Mouse (Mus musculus): Measurements from ENCODE around the gene Anks1b. TPM values are rescaled to one million over a fixed set of nuclear protein-coding genes. Genes with fewer than 3 reads are reported as not detected.

Gene Anks1b
- total and polyA plus RNA-seq, 2 experiments from 2014 or later = 105 to 342 TPM

- no peak overlapping the region for H3K9ac ChIP-seq (replicated peaks; ENCODE audit: low read length, poor library complexity, severe bottlenecking)
- DNase-seq (ENCODE audit: low spot score) = no peak
- no peaks in the 10 kb centered on the region for H3K27me3 ChIP-seq (ENCODE audit: insufficient read depth, low read length)
- no peak for ATAC-seq (ENCODE audit: low FRiP score)
- no peaks in the 10 kb centered on the region for H3K4me1 ChIP-seq (ENCODE audit: insufficient read depth, low read length)
- H3K4me2 ChIP-seq (ENCODE audit: low read depth, low read length, poor library complexity, severe bottlenecking) = no peak overlapping the region
- H3K36me3 ChIP-seq (ENCODE audit: insufficient read depth, low read length) = peaks cover 8% of the 10 kb centered on the region
- 87% methylated on average over 6 of the region's 6 CpGs for WGBS
- H3K27ac ChIP-seq (ENCODE audit: low read depth, low read length) = no peak overlapping the region
- H3K9me3 ChIP-seq (ENCODE audit: low read length) = no peaks in the 10 kb centered on the region
- no peak for TF ChIP-seq CTCF (IDR thresholded peaks at IDR 0.05)
- H3K4me3 ChIP-seq (ENCODE audit: low read depth, low read length) = no peak overlapping the region
Observed at GRCm38 (mm10) chr10:90990340-90990739, 1117.0 kb downstream of the Anks1b start.

- Histone ChIP-seq H3K27me3 (ENCODE audit: insufficient read depth, low read length) (no peaks in the 10 kb centered on the region), H3K9me3 (ENCODE audit: low read length) (no peaks in the 10 kb centered on the region), H3K4me1 (ENCODE audit: insufficient read depth, low read length) (no peaks in the 10 kb centered on the region), H3K4me3 (ENCODE audit: low read depth, low read length) (no peak overlapping the region), H3K36me3 (ENCODE audit: insufficient read depth, low read length) (peaks cover 14% of the 10 kb centered on the region), H3K27ac (ENCODE audit: low read depth, low read length) (no peak overlapping the region), H3K4me2 (ENCODE audit: low read depth, low read length, poor library complexity, severe bottlenecking) (no peak overlapping the region), H3K9ac (replicated peaks; ENCODE audit: low read length, poor library complexity, severe bottlenecking) (no peak overlapping the region)
- no peak for ATAC-seq (ENCODE audit: low FRiP score)
- no peak for DNase-seq (ENCODE audit: low spot score)
- WGBS = 88% methylated on average over 6 of the region's 6 CpGs
- TF ChIP-seq CTCF (IDR thresholded peaks at IDR 0.05) = no peak
Observed at GRCm38 (mm10) chr10:90992237-90992636, 1118.9 kb downstream of the Anks1b start.

- WGBS = 80% methylated on average over 5 of the region's 5 CpGs
- no peak overlapping the region for H3K4me2 ChIP-seq (ENCODE audit: low read depth, low read length, poor library complexity, severe bottlenecking)
- H3K4me1 ChIP-seq (ENCODE audit: insufficient read depth, low read length) = no peaks in the 10 kb centered on the region
- no peak for TF ChIP-seq CTCF (IDR thresholded peaks at IDR 0.05)
- no peak overlapping the region for H3K4me3 ChIP-seq (ENCODE audit: low read depth, low read length)
- H3K27me3 ChIP-seq (ENCODE audit: insufficient read depth, low read length) = no peaks in the 10 kb centered on the region
- ATAC-seq (ENCODE audit: low FRiP score) (no peak), DNase-seq (ENCODE audit: low spot score) (no peak)
- H3K9me3 ChIP-seq (ENCODE audit: low read length) = no peaks in the 10 kb centered on the region
- H3K27ac ChIP-seq (ENCODE audit: low read depth, low read length) = no peak overlapping the region
- peaks cover 14% of the 10 kb centered on the region for H3K36me3 ChIP-seq (ENCODE audit: insufficient read depth, low read length)
- H3K9ac ChIP-seq (replicated peaks; ENCODE audit: low read length, poor library complexity, severe bottlenecking) = no peak overlapping the region
Observed at GRCm38 (mm10) chr10:90993869-90994268, 1120.6 kb downstream of the Anks1b start.

- Histone ChIP-seq H3K4me3 (ENCODE audit: low read depth, low read length) (no peak overlapping the region), H3K36me3 (ENCODE audit: insufficient read depth, low read length) (peaks cover 7% of the 10 kb centered on the region), H3K4me2 (ENCODE audit: low read depth, low read length, poor library complexity, severe bottlenecking) (no peak overlapping the region), H3K4me1 (ENCODE audit: insufficient read depth, low read length) (no peaks in the 10 kb centered on the region), H3K9me3 (ENCODE audit: low read length) (no peaks in the 10 kb centered on the region), H3K27ac (ENCODE audit: low read depth, low read length) (no peak overlapping the region), H3K27me3 (ENCODE audit: insufficient read depth, low read length) (no peaks in the 10 kb centered on the region), H3K9ac (replicated peaks; ENCODE audit: low read length, poor library complexity, severe bottlenecking) (no peak overlapping the region)
- DNase-seq (ENCODE audit: low spot score) = no peak
- TF ChIP-seq CTCF (IDR thresholded peaks at IDR 0.05) = no peak
- 87% methylated on average over 5 of the region's 5 CpGs for WGBS
- ATAC-seq (ENCODE audit: low FRiP score) = no peak
Observed at GRCm38 (mm10) chr10:90999899-91000298, 1126.6 kb downstream of the Anks1b start.

- Histone ChIP-seq H3K9me3 (ENCODE audit: low read length) (no peaks in the 10 kb centered on the region), H3K4me3 (ENCODE audit: low read depth, low read length) (no peak overlapping the region), H3K27ac (ENCODE audit: low read depth, low read length) (no peak overlapping the region), H3K36me3 (ENCODE audit: insufficient read depth, low read length) (no peaks in the 10 kb centered on the region), H3K9ac (replicated peaks; ENCODE audit: low read length, poor library complexity, severe bottlenecking) (no peak overlapping the region), H3K4me2 (ENCODE audit: low read depth, low read length, poor library complexity, severe bottlenecking) (no peak overlapping the region), H3K4me1 (ENCODE audit: insufficient read depth, low read length) (no peaks in the 10 kb centered on the region), H3K27me3 (ENCODE audit: insufficient read depth, low read length) (no peaks in the 10 kb centered on the region)
- ATAC-seq (ENCODE audit: low FRiP score) = no peak
- peak; percentile 55 for DNase-seq (ENCODE audit: low spot score)
- WGBS = 62% methylated on average over 13 of the region's 13 CpGs
- no peak for TF ChIP-seq CTCF (IDR thresholded peaks at IDR 0.05)
Observed at GRCm38 (mm10) chr10:91001421-91001820, 1128.1 kb downstream of the Anks1b start.

- H3K4me3 ChIP-seq (ENCODE audit: low read depth, low read length) = no peak overlapping the region
- H3K27ac ChIP-seq (ENCODE audit: low read depth, low read length) = no peak overlapping the region
- H3K9me3 ChIP-seq (ENCODE audit: low read length) = no peaks in the 10 kb centered on the region
- H3K4me2 ChIP-seq (ENCODE audit: low read depth, low read length, poor library complexity, severe bottlenecking) = no peak overlapping the region
- no peaks in the 10 kb centered on the region for H3K27me3 ChIP-seq (ENCODE audit: insufficient read depth, low read length)
- DNase-seq (ENCODE audit: low spot score) (no peak), ATAC-seq (ENCODE audit: low FRiP score) (no peak)
- WGBS = 89% methylated on average over 12 of the region's 12 CpGs
- no peak overlapping the region for H3K9ac ChIP-seq (replicated peaks; ENCODE audit: low read length, poor library complexity, severe bottlenecking)
- peaks cover 9% of the 10 kb centered on the region; the same call in 1 of the 2 replicates for H3K36me3 ChIP-seq (ENCODE audit: insufficient read depth, low read length)
- no peaks in the 10 kb centered on the region for H3K4me1 ChIP-seq (ENCODE audit: insufficient read depth, low read length)
- TF ChIP-seq CTCF (IDR thresholded peaks at IDR 0.05) = no peak
Observed at GRCm38 (mm10) chr10:91005858-91006538, 1132.7 kb downstream of the Anks1b start.

Other genes starting within 250 kb of the Anks1b start
- 35.6 and 45.4 TPM in 2 replicates for gene Scyl2, start 187.2 kb upstream of the Anks1b start, total RNA-seq (2014; rRNA removed)
- 5.8 and 7.0 TPM in 2 replicates for gene Scyl2, start 187.2 kb upstream of the Anks1b start, polyA plus RNA-seq (2015; fragmentation: Nextera tagmentation; extraction: Ambion mirVana)
- 30.5 and 37.3 TPM in 2 replicates for gene Actr6, start 141.2 kb upstream of the Anks1b start, total RNA-seq (2014; rRNA removed)
- gene Actr6, start 141.2 kb upstream of the Anks1b start, polyA plus RNA-seq (2015; fragmentation: Nextera tagmentation; extraction: Ambion mirVana) = 59.4 and 63.9 TPM in 2 replicates
- gene Uhrf1bp1l, start 128.5 kb upstream of the Anks1b start, total RNA-seq (2014; rRNA removed) = 33.8 and 36.2 TPM in 2 replicates
- gene Uhrf1bp1l, start 128.5 kb upstream of the Anks1b start, polyA plus RNA-seq (2015; fragmentation: Nextera tagmentation; extraction: Ambion mirVana) = 29.0 and 32.3 TPM in 2 replicates

Data from midbrain, postnatal 0 days (tissue).